Mouse (Mus musculus) cerebellum, postnatal 36 days (tissue): ENCODE data around the gene Zfp579.
"Not testable (repeated sequence)": the region's sequence is repeated elsewhere in the genome, so short reads cannot be mapped to it uniquely, and the experiment has no call there.

Experiments used
- DNase-seq, 2 experiments: peaks; one replicate each; pipeline ENCODE4 v3.0.0; 2021 to 2022; ENCODE audit warnings: mixed read lengths in 2 of 2

The Zfp579 gene

DNA sequence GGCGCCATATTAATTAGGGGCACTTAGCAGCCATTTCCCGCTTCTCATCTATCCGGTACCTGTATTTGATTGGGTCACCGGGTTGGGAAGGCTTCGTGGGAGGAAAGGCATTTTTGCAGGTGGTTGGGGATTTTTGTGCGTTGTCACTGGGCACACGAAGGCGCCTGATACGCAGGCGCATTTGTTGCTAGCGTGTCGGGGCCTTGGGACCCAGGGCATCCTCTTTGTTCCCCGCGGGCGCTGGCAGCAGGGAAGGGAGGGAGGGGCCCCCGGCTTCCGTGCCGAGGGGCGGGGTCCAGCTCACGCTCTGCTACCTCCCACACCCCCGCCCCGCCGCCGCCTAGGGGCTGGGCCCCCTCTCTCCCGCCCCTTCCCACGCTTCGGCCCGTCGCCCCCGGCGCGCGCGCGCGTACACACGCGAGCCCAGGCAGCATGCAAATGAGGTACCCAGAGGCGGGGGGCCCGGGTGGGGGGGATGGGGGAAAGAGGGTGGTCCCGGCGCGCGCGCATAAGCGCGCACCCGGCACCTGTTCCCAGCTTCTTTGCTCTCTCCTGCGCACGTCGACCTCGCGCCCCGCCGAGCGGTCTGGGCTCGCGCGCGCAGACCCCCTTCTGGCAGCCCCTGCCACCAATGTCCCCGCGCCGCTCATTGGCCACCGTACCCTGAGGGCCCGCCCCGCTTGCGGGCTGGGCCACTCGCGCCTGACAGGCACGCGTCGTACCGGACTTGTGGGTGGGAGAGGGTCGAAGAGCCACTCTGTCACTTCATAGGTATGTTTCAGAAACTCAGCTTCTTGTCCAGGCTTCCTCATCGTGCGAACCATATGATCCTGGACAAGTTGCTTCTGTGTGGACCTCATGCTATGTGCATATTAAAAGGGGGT is 19.4 kb upstream of the Zfp579 start, which contains the start of gene Gm44973:
Gene Gm44973 (plus strand): TSS at position 379 of the 884 bp plus-strand sequence.
- DNase-seq = peak; percentile 87 to 90

DNA sequence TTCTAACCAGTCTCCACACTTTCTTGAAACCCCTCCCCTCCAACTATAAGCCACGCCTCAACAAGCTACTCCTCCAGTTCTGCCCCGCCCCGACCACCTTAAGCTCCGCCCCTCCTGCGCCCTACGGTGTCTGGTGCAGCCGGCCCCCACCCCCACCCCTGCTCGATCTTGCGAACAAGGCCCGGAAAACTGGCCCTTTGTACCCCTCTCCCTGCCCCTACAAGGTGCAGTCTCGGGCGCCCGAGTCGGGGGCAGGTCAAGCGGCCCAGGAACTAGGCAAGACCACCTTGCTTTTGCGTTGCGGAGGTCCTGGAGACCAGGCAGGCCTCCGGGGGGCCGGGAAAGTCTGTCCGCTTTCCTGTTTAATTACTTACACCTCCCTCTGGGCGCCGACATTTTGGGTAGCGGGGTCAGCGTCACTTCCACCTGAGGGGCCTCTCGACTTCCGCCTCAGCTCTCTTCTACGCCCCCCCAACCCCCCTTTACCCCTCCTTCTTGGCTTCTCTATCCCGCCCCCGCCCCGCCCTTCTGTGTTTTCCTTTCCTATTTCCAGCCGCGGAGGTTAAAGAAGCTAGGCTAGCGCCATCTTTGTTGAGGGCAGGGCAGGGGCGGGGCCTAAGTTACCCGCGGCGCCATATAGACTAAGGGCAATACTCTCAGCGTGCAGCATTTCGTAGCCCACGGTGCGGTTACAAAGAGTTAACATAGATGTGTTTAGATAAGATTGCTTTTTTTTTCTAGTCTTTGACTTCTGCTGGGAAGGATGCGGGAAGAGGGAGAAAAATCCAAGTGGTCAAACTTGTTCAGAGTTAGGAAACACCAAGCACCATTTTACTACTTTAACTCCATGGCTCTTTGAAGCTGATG is 18.5 kb upstream of the Zfp579 start, which contains the start of the genes Zfp524 and Fiz1:
Gene Zfp524 (plus strand): TSS at position 165 of the 867 bp plus-strand sequence.
Gene Fiz1 (minus strand): TSS at position 447 of the 867 bp plus-strand sequence.
- DNase-seq = peak; percentile 95 to 98

DNA sequence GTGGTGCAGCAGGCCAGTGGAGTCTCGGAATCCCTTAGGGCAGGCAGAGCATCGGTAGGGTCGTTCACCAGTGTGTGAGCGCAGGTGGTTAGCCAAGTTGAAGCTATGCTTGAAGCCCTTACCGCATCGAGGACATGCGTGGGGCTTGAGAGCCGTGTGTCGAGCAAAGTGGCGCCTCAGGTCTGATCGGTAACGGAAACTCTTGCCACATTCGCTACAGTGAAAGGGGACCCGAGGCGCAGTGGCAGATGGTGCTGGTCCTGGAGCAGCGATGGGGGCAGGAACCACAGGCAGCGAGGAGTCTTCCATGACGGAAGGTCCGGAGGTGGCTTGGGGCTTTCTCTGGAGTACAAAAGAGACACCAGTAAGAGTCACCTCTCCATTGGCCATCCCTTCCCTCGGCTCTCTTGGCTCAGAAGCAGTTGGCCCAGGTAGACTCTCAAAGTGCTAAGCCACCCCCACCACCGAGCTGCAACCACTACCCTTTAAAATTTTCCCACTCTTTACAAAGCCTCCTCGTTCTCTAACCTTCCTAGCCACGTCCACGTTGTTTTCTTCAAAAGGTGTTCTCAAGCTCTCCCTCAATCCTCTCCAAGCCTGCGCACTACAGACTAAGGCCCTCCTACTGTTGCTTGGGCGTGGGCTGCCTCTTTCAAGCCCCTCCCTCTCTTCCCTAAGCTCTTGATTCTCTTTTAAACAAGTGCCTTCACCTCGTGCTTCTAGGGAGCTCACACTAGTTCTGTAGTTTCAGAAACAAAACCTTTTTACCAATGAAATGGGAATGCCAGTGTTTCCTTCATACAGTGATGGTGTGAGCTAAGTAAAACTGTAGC is 16.9 kb upstream of the Zfp579 start:
- DNase-seq = no peak

DNA sequence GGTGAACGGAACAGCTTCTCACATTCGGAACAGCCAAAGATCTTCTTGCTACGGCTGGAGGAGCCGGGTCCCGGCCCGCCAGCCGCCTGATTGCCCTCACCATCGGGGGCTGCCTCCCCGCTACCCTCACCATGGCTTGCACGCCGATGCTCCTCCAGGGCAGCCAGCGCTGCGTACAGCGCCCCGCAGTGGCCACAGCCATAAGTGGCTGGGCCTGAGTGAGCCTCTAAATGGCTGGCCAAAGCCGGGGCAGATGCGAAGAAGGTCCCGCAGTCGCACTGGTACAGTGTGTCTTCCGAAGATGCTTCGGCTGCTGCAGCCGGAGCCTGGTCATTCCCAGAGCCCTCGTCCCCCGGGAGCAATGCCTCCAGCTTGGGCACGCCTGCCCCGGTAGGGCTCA is 12.3 kb upstream of the Zfp579 start:
- DNase-seq = no peak

DNA sequence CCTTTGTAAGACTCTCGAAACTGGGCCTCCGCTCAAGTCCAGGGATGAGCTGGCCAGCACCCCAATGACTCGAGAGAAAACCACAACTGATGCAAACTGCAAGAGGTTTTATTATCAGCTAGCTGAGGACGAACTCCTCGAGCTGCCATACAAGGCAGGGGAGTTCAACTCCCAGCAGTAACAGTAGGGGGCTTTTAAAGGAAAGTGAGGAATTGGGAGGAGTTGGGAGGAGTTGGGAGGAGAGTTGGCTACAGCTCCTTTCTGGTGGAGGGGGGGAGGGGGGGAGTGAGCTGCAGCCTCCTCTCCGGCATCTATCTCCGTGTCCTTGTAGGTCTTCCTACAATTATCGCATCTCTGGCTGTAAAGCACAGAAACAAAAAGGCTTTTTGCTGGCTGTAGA is 6.9 kb upstream of the Zfp579 start:
- DNase-seq = not testable (repeated sequence)

DNA sequence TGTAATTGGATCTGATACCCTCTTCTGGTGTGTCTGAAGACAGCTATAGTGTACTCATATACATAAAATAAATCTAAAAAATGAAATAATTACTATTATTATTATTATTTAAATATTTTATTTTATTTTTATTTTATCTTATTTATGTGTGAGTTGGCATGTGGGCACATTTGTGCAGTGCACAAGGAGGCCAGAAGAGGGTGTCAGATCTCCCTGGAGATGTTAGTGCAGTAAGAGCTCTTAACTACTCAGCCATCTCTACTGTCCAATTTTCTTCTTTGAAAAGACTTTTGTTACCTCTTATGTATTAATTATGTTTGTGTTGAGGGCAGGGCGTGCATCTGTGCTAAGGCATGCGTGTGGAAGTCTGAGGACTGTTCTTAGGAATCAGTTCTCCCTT is 3.9 kb upstream of the Zfp579 start:
- DNase-seq = no peak

DNA sequence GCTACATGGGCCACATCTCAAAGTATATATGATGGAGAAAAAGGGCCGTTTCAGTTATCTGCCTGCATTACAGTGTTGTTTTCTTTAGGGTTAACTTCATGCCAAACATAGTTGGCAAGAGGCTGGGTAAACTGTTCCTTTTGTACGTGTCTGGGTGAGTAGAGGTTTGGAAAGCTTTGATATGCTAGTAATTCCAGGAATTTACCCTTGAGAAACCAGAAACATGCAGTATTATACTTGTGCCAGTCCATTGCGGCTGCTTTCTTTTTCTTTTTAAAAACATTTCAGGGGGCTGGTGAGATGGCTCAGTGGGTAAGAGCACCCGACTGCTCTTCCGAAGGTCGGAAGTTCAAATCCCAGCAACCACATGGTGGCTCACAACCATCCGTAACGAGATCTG is 976 bp upstream of the Zfp579 start:
- DNase-seq = no peak

DNA sequence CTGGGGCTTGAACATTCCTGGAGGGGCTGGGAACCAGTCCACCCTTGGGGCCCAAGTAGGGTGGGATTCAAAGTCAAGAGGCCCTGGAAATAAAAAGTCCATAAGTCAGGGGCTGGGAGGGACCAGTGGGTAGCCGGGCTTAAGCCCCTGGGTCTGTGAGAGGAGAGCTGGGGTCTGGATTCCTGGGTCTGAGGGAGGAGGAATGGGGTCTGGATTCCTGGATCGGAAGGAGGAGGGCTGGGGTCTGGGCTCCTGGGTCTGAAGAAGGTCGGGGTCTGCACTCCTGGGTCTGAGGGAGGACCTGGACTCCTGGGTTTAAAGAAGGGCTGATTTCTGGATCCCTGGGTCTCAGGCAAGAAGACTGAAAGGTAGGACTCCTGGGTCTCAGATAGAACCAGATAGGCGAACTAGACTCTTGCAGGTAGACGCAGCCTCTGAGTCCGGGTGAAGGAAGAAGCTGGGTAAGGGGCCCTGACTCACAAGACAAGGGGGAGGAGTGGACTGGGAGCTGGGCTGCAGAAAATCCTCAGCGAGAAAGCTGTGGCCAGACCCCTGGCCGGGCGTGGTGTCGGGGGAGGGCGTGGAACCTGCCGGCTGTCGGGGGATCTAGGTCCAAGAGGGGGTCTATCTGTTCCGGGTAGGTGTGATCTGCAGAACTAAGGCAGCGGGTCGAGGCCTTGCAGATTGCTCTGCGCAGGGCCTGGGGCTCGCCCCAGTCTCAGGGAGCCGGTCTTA is 523 bp downstream of the Zfp579 start:
- DNase-seq = no peak

DNA sequence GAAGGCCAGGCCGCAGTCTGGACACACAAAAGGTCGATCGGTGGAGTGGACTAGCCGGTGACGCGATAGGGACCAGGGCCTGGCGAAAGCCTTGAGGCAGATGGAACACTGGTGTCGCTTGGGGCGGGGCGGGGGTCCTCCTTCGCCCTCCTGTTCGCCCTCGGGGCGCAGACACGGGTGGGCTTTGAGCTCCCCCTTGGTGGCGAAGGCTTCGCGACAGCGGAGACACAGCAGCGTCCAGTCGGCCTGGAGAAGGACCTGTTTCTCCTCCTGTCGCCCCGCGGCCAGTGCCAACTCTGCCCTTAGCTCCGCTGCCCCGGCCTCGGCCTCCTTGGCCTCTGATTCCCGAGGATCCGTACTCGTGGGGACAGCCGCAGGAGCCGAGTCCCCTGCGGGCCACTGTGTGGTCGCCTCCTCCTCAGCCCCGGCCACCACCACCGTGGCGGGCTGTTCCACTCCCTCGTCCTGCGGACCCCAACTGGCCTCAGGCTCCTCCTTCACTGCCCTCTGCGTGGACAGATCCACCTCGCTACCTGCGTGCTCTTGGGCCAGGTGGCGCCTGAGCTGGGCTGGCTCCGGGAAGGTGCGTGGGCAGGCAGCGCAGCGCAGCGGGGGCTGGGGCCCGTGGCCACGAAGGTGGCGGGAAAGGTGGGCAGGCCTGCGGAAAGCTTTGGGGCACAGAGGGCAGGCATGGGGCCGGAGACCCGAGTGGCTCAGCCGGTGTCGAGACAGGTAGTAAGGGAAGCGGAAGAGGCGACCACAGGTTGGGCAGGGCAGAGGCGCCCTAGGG is 1.8 kb downstream of the Zfp579 start:
- peak; percentile 37 to 55 for DNase-seq

DNA sequence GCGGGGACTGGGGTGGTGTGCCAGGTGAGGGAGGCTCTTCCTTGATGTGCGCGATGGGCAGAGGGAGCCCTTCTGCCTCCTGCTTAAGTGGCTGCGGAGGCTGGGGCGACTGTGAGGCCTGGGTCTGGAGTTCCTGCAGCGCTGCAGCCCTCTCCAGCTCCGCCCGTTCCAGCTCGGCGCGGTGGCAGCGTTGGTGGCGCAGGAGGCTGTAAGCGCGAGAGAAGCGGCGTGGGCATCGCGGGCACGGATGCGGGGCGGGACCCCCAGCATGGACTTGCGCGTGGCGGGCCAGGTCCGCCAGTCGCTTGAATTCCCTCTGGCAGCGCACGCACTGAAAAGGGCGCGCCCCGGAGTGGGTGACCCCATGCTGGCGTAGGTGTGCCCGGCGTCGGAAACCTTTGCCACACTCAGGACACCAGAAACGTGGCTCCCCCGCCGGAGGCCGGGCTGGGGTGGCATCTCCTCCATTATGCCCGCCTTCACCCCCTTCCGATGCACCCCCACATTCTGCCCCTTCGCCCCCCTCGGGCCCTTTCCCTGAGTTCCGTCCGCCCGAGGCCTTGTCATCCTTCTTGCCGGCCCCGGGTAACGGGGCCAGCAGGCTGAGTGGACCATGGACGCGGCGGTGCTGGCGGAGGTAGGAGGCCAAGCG is 2.5 kb downstream of the Zfp579 start:
- peak; percentile 17 to 35 for DNase-seq

DNA sequence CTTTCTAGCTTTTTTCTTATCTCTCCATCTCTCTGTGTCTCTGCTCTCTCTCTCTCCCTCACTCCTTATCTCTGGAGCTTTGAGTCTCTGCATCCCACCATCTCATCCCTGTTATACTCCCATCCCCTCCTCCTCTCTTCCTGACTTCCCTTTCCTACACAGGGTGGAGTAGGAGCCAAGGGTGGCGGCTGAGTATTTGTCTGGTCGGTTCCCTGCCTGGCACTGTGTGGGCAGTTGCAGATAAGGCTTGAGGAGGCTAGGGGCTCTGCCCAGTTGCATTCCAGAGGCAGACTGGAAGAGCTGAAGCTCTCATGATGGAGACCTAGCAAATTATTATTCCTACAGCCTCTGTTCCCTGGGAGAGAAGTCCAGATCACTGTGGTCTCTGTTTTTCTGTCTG is 7.7 kb downstream of the Zfp579 start:
- DNase-seq = no peak

DNA sequence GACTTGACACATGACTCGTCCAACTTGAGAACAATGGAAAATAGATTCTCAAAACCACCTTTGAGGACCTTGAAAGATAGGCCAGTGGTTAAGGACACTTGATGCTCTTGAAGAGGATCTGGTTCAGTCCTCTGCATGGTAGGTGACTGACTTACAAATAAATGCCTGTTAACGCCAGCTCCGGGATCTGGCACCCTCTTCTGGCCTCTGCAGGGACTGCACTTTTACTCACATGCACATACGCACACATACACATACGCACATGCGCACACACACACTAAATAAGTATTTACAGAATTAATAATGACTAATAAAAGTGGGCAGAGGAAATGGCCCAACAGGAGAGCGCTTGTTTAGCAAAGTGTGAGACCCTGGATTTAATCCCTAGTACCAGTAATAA is 19.1 kb downstream of the Zfp579 start:
- no peak for DNase-seq

DNA sequence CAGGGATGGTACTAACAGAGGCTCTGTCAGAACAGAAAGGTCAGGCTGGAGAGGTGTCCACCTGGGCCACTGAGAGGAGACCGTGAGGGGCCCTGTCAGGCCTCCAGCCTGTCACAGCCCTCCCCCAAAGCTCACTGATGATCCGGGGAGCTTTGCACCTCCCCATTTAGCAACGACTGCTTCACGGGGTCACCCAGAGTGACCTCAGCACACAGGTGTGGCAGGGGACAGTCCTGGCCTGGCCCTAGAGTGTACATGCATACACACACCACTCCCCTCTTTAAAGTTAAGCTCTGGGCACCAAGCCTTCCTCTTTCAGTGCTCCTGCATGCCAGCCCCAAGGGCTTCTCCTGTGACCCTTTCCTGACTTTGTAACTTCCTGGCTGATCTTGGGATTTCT is 20.5 kb downstream of the Zfp579 start:
- no peak for DNase-seq

DNA sequence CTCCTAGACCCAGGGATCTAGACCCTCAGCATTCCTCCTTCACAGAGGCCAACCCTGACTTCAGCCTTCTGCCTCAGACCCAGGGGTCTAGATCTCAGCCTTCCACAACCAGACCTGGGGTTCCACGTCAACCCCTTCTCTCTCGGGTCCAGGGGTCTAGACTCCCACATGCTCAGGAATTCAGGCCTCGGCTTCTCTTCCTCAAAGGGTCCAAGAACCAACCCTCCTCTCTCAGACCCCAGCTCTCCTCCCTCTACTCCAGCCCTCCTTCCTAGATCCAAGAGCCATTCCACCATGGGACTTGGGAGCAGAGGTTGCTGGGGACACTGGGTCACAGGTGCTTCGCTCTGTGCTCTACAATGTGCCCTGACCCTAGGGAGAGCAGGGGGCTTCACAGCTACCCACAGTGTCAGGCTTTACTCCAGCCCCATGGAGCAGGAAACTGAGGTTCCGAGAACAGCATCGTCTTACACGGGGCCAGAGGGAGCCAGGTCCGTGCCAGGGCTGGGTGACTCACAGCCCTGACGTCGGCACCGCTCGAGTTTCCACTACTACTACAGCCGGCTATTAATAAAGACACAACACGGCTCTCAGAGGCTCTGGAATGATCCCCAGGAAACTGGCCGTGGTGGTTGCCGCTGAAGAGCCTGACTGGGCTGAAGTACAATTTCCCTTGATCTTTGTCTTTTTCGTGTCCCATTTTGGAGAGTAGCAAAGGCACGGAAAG is 23.5 kb downstream of the Zfp579 start:
- DNase-seq = no peak

DNA sequence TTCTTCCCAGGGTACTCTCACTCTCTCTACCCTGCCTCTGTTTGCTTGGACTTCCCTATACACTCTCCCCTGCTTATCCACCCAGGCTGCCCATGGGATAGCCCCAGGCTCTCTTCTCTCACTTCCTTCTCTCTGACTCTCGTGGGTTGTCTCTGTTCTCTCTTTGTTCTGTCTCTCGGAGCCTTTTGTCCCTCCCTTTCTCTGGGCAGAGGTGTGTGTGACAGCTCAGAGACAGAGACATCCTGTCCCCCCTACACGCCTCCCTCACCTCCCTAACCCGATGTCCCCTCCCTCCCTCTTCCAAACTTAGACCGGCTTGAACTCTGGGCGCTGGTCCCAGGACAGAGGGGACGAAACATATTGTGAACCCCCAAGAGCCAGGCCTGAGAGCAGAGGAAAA is 24.2 kb downstream of the Zfp579 start:
- DNase-seq = no peak

DNA sequence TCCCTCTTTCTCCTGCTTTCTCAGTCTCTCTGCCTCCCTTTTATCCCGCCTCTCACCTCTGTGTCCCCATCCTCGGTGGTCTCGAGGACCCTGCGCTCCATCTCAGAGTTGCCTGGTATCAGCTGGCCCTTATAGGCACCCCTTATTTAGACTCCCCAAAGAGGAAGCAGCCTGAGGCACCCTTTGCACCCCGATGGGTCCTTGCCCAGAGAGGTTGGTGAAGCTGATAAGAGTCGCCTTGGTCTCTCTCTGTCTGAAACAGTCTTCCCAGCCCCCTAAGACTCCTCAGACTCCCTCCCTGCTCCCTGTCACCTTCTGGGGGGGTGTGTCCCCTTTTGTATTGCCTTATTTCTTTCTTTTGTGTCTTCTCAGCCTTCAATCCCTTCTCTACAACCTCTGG is 24.9 kb downstream of the Zfp579 start, which contains the start of gene Sbk3:
Gene Sbk3 (minus strand): TSS at position 101 of the 400 bp plus-strand sequence.
- DNase-seq = no peak

DNA sequence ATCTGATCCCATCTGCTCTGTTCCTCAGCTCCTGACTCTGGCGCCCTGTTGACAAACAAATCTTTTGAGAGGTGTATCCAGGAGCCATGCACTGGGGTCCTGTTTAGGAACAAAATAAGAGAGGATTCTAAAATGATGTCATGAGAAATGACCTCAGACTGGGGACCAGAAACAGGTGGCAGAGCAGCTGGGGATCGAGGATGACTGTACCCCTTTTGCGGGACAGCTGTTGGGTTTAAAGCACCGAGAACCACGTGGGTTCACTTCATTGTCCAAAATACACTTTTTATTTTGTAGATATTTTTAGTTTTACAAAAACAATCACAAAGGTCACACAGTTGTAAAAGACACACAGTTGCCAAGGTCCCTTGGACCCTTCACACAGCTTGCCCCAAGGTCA is 31.0 kb downstream of the Zfp579 start:
- DNase-seq = no peak

DNA sequence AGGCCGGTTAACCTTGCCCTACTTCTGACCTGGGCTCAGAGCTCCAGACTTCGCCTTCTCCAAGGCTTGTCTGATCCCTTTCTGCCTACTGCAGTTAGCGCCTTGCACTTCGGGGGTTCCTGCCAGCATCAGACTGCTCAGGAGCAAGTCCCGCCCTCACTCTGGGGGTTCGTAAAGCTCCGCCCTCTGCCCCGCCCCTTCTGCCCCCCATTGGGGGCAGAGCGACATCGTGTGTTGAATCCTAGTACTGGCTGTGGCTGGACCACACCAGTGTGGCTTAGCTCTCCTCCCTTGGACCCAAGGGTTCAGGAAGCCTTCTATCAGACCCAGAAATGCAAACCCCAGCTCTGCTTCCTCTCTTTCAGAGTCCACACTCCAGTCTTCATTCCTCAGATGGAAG is 31.7 kb downstream of the Zfp579 start, which contains the start of gene Sbk2:
Gene Sbk2 (minus strand): TSS at position 135 of the 400 bp plus-strand sequence.
- peak; percentile 21 to 41 for DNase-seq

DNA sequence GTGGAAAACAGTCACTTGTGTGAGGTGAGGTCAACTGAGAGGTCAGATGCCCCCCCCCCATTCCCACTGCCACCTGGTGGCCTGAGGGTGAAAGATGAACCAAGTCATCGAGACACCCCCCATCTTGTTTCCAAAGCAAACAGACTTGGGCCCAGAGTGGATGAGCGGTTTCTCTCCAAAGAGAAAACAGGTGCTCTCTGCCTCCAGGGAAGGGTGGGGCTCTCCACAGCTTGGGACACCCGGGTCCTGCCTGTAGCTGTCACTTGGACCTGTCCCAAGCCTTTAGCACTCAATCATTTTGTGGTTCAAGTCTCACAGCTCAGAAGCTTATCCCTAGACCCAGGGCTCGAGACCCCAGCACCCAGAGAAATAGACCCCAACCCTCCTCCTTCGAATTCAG is 32.4 kb downstream of the Zfp579 start:
- no peak for DNase-seq

DNA sequence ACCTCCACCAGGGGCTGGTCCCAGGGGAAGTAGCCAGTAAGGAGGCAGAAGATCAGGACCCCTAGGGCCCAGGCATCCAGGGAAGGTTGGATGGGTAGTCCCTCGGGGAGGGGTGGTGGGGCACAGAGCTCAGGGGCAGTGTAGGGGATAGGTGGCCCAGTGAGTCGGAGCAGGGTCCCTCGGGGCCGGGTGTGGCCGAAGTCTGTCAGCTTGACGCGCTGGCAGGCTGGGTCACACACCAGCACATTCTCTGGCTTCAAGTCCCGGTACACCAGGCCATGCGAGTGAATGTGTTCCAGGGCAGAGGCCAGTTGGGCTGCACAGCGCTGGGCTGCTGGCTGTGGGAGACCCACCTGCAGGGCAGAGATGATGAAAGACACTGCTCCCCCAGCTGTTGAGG is 38.6 kb downstream of the Zfp579 start:
- no peak for DNase-seq
